Mouse (Mus musculus) thymus, postnatal 10 days (tissue): Measurements from ENCODE around the gene Lax1.

ENCODE experiments used
- DNase-seq, 2 experiments: peaks; one replicate each; pipeline ENCODE4 v3.0.0; 2021; ENCODE audit warnings: low spot score in 2 of 2

Lax1 gene

DNA sequence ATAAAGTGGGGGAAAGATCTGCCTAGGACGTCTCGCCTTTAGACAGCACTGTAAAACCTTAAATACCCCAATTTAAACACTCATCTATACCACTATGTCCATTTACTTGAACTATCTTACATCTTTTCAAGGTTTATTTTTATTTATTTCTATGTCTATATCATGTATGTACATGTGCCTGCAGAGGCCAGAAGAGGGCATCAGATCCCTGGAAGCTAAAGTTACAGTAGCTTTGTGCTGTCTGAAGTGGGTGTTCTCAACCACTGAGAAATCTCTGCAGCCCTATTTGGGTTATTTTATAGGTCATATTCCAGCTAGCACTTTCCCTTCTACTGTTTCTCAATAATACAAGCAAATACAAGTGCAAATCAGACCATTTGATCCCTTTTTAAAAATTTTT lies 57.7 kb downstream of the Lax1 start:
- DNase-seq = no peak
